Mouse (Mus musculus) urinary bladder, adult 2 months (tissue): ENCODE measurements around the gene Ifi35. TPM values are rescaled to one million over a fixed set of nuclear protein-coding genes. Genes with fewer than 3 reads are reported as not detected.
"Not testable (repeated sequence)": the region's sequence is repeated elsewhere in the genome, so short reads cannot be mapped to it uniquely, and the experiment has no call there.

Experiments used
- DNase-seq: peaks from one replicate; pipeline ENCODE4 v3.0.0; 2022; ENCODE audit warnings: low spot score
- polyA plus RNA-seq: library from polyadenylated mRNA; depleted of rRNA; stranded (reverse); fragments of >200 nt; gene quantifications from 2 replicates; pipeline ENCODE4 v1.2.3, GENCODE M21; 2012

Gene Ifi35
- polyA plus RNA-seq, 1 experiment = 79.9 TPM

- DNase-seq = no peak
These were observed 421 bp upstream of the Ifi35 start for GRCm38 (mm10) chr11:101447786-101448185.

GRCm38 (mm10) chr11:101448899-101449298 lies 692 bp downstream of the Ifi35 start:
- no peak for DNase-seq

- not testable (repeated sequence) for DNase-seq
These were observed 1.4 kb downstream of the Ifi35 start for GRCm38 (mm10) chr11:101449596-101449995.

GRCm38 (mm10) chr11:101450394-101450793 lies 2.2 kb downstream of the Ifi35 start:
- DNase-seq = no peak

- no peak for DNase-seq
These were observed 3.3 kb downstream of the Ifi35 start for GRCm38 (mm10) chr11:101451536-101451935.

- no peak for DNase-seq
These were observed 4.0 kb downstream of the Ifi35 start for GRCm38 (mm10) chr11:101452093-101452774.

- no peak for DNase-seq
These were observed 6.5 kb downstream of the Ifi35 start for GRCm38 (mm10) chr11:101454702-101455101.

- no peak for DNase-seq
These were observed 7.4 kb downstream of the Ifi35 start for GRCm38 (mm10) chr11:101455627-101456026.

GRCm38 (mm10) chr11:101457631-101458030 lies 9.4 kb downstream of the Ifi35 start:
- DNase-seq = no peak

GRCm38 (mm10) chr11:101458217-101458616 lies 10.0 kb downstream of the Ifi35 start:
- no peak for DNase-seq

- no peak for DNase-seq
These were observed 11.5 kb downstream of the Ifi35 start for GRCm38 (mm10) chr11:101459716-101460115.

- no peak for DNase-seq
These were observed 12.1 kb downstream of the Ifi35 start for GRCm38 (mm10) chr11:101460321-101460720.

GRCm38 (mm10) chr11:101462141-101462540 lies 13.9 kb downstream of the Ifi35 start:
- DNase-seq = no peak

GRCm38 (mm10) chr11:101462583-101463440 lies 14.6 kb downstream of the Ifi35 start:
- no peak for DNase-seq

GRCm38 (mm10) chr11:101464211-101465100 lies 16.2 kb downstream of the Ifi35 start, which contains the start of gene Rnd2:
TSS of gene Rnd2 (plus strand) at chr11:101464999.
- peak; percentile 61 for DNase-seq

GRCm38 (mm10) chr11:101465101-101465868 lies 17.1 kb downstream of the Ifi35 start:
- DNase-seq = peak; percentile 63

GRCm38 (mm10) chr11:101465869-101466551 lies 17.8 kb downstream of the Ifi35 start, which contains the start of gene Vat1:
TSS of gene Vat1 (minus strand) at chr11:101466230.
- peak; percentile 70 for DNase-seq

GRCm38 (mm10) chr11:101466552-101466950 lies 18.3 kb downstream of the Ifi35 start:
- DNase-seq = not testable (repeated sequence)

GRCm38 (mm10) chr11:101467477-101468262 lies 19.5 kb downstream of the Ifi35 start:
- DNase-seq = peak; percentile 70
